Mouse (Mus musculus): Measurements from ENCODE around the gene Scrn2. TPM values are rescaled to one million over a fixed set of nuclear protein-coding genes. Genes with fewer than 3 reads are reported as not detected.

Gene Scrn2
- total RNA-seq, 2 experiments from 2014 or later, result 12.2 to 15.8 TPM

DNA sequence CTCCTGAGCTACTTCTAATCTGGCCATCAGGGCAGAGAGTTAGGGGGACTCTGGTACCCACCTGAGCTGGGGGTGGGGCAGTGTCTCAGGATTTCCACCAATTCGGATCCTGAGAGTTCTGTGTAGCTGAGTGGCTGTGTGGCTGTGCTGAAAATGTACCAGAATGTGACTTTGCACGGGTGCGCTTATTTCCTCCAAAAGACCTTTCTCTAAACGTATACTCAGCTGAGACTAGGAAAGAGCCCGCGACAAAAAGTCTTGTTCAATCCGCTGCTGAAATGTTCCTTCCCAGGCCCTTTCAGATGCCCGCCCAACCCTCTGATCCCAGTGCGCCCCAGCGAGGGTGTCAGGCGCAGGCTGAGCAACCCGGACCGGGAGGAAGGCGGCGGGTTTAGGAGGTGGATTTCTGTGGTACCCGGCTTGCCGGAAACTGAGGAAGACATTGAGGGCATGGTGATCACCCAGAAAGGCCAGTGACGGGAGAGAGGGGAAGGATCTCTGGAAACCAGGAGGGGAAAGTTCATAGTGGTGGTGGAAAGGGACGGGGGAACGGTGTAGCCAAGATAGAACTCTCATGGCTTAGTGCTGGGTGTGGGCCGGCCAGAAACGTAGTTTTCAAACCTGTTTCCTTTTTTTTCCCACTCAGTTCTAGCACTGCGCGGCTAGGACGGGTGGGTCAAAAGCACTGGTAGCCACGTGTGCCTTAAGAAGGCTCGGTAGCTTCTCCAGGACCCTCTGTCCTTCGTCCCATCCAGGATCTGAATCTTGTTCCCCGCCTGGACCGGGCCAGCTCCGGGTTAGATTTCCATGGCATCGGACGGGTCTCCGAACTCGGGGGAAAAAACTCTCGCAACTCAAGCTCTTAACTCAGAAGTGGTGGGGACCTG lies 11.8 kb upstream of the Scrn2 start:
- no peak for DNase-seq (ENCODE audit: low spot score in 2 of 2)

GRCm38 (mm10) chr11:97018583-97019344 lies 11.0 kb upstream of the Scrn2 start:
- DNase-seq (ENCODE audit: low spot score in 2 of 2), result no peak

DNA sequence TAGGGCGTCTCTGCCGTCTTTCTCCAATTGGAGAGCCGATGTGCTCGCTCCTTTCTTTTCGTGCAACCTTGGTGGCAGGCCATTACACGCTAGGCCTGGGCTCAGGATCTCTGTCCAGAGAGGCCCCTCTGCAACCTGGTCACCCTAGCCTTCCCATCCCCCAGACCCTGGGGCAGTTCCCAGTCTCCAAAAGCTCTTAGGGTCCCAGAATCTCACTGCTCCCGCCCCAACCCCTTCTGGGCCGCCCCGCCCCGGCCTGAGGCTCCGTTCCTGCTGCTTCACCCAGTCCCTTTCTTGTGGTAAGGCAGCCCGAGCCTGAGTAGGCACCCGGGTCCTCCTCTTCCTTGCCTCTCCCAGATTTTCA lies 10.4 kb upstream of the Scrn2 start:
- DNase-seq (ENCODE audit: low spot score in 2 of 2), result no peak

GRCm38 (mm10) chr11:97021121-97021765 lies 8.5 kb upstream of the Scrn2 start:
- peak in 1 of 2 experiments; percentile 15 for DNase-seq (ENCODE audit: low spot score in 2 of 2)

DNA sequence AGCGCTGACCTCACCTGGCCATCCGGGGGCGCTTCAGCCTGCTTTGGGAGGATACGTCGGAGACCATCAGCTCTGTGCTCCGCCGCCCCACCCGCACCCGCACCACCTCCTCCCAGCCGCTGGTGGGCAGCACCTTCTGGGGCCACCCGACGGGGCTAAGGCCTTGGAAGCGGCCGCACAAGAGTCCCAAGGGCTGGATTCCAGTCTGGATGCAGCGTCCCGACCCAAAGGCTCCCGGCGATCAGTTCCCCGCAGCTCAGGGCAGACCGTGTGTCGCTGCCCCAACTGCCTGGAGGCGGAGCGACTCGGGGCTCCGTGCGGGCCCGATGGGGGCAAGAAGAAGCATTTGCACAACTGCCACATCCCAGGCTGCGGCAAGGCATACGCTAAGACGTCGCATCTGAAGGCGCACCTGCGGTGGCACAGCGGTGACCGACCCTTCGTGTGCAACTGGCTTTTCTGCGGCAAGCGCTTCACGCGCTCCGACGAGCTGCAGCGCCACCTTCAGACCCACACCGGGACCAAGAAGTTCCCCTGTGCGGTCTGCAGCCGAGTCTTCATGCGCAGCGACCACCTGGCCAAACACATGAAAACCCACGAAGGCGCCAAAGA lies 7.8 kb upstream of the Scrn2 start:
- DNase-seq (ENCODE audit: low spot score in 2 of 2), result peak; percentile 69 to 77

GRCm38 (mm10) chr11:97024977-97025376 lies 4.8 kb upstream of the Scrn2 start:
- no peak for DNase-seq (ENCODE audit: low spot score in 2 of 2)

DNA sequence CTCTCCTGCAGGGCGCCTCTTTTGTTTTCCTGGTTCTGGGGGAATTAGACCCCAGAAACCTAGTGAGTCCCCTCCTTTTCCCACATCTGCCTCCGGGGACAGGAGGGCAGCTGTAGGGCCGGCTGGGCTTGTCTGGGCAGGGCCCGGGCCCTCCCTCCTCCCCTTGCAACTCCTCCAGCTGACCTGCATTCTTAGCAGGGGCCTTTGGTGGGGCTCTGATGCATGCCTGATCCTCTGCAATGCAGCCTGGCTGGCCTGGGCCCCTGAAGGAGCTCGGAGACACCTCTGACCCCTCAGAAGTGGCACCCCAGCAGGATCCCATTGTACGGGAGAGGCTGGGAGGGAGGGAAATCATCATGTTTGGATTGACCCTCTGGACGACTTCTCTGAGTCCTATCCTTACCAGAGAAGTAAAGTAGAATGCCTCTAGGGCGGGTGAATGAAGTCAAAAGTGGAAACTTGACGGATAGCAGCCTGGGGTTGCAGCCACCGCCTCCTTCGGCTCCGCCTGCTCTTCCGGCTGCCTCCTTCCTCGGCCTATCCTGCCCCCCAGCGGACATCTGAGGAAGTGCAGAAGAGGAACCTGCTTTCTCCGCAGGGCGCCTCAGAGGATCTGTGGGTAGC lies 3.9 kb upstream of the Scrn2 start:
- DNase-seq (ENCODE audit: low spot score in 2 of 2), result peak; percentile 81 to 88

DNA sequence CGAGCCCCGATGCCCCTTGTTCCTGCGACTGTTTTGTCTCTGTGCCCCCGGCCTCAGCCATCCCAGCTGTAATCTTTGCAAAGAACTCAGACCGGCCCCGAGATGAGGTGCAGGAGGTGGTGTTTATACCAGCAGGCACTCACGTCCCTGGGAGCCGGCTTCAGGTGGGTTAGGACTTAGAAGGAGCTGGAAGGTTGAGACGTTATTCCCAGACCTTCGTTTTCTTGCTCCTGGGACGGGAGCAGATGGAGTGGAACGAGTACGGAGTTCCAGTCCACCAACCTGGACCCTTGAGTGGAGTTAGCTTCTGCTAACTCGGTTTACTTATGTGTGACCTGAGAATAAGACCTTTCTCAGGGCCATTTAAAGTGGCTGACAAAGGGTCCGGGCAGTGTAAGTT lies 688 bp downstream of the Scrn2 start:
- no peak for DNase-seq (ENCODE audit: low spot score in 2 of 2)

GRCm38 (mm10) chr11:97031977-97032376 lies 2.2 kb downstream of the Scrn2 start:
- DNase-seq (ENCODE audit: low spot score in 2 of 2), result no peak

GRCm38 (mm10) chr11:97032499-97032898 lies 2.8 kb downstream of the Scrn2 start:
- no peak for DNase-seq (ENCODE audit: low spot score in 2 of 2)

DNA sequence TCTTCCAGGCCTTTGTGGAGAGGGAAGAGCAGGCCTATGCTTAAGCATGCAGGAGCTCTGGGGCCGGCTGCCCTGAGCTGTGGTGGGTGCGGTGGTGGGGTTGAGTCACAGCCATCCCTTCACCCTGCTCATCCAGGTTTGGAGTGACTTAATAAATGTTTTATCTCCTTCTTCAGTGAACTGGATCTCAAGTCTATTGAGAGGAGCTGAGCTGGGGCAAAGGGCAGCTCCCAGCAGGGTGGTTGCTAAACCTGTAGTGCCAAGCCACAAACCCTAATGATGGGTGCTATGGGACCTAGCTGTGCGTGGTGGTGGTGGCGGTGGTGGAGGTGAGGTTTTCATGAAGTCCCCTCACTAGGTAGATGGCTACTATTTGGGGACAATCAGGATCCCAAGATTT lies 4.0 kb downstream of the Scrn2 start:
- no peak for DNase-seq (ENCODE audit: low spot score in 2 of 2)

GRCm38 (mm10) chr11:97036141-97036540 lies 6.4 kb downstream of the Scrn2 start:
- DNase-seq (ENCODE audit: low spot score in 2 of 2), result no peak

- no peak for DNase-seq (ENCODE audit: low spot score in 2 of 2)
Observed at GRCm38 (mm10) chr11:97038881-97039280, 9.1 kb downstream of the Scrn2 start.

- DNase-seq (ENCODE audit: low spot score in 2 of 2), result no peak
Observed at GRCm38 (mm10) chr11:97040301-97041021, 10.7 kb downstream of the Scrn2 start.

DNA sequence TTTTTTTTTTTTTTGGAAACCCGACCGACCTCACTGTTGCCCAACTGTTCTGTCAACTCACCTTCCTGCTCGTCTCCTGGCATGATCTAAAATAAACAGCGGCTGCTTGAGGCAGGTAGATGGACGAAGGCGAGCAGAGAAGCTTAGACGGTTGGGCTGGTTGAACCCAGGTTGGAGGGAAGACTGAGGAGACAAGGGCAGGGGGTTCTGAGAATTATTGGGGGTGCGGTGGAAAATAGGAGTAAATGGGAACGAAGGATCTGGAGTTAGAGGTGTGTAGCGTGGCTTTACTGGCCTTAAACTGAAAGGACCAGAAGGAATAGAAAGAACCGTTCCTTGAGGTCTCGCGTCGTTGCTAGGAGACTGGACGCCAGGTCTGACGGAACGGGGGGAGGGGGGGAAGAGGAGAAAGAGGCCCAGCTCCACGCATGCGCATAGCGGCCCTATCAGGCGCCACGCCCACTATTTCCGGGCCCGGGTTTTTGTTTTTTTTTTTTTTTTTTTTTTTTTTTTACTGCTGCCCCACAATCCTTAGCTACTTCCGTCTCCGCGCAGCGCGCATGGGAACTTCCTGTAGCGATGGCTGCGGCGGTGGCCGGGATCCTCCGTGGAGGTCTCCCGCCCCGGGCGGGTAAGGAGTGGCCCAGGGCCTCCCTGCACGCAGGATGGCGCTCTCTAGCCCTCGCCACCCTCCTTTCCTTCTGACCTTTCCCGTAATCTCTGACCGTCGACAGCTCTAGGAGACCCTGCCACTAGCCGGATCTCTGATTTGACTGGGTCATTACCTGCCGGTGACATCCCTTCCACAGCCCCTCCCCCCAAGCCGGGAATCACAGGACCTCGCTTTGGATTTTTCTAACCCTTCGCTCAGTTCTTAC lies 11.5 kb downstream of the Scrn2 start, which contains the start of the genes Lrrc46 and Mrpl10:
TSS of gene Lrrc46 (minus strand) at position 386 of the 878 bp plus-strand sequence.
TSS of gene Mrpl10 (plus strand) at position 539 of the 878 bp plus-strand sequence.
- DNase-seq (ENCODE audit: low spot score in 2 of 2), result peak; percentile 83 to 89

DNA sequence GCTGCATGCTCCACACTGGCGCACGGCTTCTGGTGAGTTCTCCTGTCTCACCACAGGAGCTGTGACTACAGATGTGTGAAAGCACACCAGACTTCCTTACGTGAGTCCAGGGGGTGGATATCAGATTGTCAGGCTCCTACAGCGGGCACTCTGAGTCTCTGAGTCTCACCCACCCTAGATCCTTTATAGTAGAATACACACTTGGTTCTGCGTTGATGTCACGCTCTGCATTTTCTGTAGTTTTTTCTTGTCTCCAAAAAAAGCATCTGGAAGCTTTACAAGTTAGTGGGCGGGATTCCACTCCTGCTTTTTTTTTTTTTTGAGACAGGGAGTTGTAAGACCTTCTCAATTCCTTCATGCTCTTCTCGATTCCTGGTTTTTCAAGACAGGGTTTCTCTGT lies 15.2 kb downstream of the Scrn2 start:
- DNase-seq (ENCODE audit: low spot score in 2 of 2), result no peak

GRCm38 (mm10) chr11:97045861-97046260 lies 16.1 kb downstream of the Scrn2 start:
- DNase-seq (ENCODE audit: low spot score in 2 of 2), result no peak

GRCm38 (mm10) chr11:97048090-97048650 lies 18.4 kb downstream of the Scrn2 start:
- no peak for DNase-seq (ENCODE audit: low spot score in 2 of 2)
